Mouse (Mus musculus): ENCODE measurements around the gene Nck2. TPM values are rescaled to one million over a fixed set of nuclear protein-coding genes. Genes with fewer than 3 reads are reported as not detected.

Gene Nck2
- total RNA-seq, 2 experiments from 2014 or later, result 20.2 to 26.8 TPM

GRCm38 (mm10) chr1:43555222-43555974, 111.0 kb downstream of the Nck2 start:
- no peak for ATAC-seq (replicated peaks; ENCODE audit: low FRiP score, low TSS enrichment, poor library complexity, severe bottlenecking)

DNA sequence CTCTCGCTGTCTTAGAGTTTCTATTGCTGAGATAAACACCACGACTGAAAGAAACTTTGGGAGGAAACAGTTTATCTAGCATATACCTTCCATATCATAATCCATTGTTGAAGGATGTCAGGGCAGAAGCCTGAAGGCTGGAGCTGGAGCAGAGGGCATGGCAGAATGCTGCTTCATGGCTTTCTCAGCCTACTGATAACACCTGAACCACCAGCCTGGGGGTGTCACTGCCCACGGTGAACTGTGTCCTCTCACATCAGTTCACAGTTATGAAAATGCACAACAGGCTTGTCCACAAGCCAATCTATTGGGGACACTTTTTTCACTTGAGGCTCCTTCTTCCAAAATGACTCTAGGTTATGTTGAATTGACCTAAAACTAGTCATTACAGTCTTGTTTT, 114.0 kb downstream of the Nck2 start:
- ATAC-seq (replicated peaks; ENCODE audit: low FRiP score, low TSS enrichment, poor library complexity, severe bottlenecking), result 0 out of 2 replicates have a peak, but pooled peaks have one; percentile 23

DNA sequence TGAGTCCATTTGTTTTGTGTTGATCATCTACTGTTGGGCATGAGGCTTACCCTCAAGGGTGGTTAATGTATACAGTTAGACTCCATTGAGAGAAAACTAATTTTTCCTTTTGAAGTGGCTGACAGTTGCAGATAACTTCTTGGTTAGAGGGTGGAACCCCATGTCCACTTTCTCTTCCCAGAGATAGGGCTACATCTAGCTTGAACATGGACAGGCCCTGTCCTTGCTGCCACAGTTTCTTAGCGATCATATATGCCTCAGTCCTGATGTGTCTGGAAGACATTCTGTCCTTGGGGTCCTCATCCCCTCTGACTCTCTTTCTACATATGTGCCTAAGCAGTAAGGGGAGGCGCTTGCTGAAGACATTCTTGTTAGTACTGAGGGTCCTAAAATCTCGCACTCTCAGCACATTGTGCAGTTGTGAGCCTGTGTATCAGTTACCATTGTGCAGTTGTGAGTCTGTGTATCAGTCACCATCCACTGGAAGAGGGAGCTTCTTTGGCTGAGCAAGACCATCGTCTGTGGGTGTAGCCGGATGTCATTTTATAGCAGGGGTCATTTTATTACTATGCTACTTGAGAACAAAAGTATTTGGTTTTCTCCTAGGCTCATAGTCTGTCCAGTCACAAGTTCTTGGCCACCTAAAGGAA, 114.8 kb downstream of the Nck2 start:
- peak; percentile 58 for ATAC-seq (replicated peaks; ENCODE audit: low FRiP score, low TSS enrichment, poor library complexity, severe bottlenecking)

- ATAC-seq (replicated peaks; ENCODE audit: low FRiP score, low TSS enrichment, poor library complexity, severe bottlenecking), result peak; percentile 39
These were observed 116.7 kb downstream of the Nck2 start for GRCm38 (mm10) chr1:43561085-43561484.

DNA sequence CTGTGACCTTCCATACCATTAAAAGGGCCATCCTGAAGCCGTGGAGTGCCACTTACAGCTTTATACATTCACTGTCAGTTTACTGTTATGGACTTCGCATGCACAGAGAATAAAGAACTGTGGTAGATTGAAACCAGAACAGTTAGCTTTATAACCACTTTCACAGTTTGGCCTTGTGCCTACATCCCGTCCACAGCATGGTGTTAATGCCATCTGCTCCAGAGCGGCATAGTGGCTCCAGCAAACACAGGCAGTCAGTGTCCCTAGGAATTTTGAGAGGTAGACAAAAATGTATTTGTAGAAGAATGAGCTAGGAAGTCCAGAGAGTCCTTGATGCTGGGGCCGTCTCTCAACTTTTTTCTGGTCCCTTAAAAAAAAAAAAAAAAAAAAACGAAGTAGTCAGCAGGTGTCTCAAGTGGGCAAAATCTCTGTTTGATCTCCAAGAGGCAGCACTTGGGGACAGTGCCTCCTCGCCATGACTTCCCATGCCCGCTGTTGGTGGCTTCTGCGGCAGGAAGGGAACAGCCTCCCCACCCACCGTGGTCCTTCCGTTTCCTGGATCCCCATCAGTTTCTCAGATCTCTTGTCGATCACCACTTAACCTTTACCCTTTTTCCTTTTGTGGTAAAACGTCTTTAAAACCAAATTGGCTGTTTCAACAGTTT, 117.8 kb downstream of the Nck2 start:
- no peak for ATAC-seq (replicated peaks; ENCODE audit: low FRiP score, low TSS enrichment, poor library complexity, severe bottlenecking)

DNA sequence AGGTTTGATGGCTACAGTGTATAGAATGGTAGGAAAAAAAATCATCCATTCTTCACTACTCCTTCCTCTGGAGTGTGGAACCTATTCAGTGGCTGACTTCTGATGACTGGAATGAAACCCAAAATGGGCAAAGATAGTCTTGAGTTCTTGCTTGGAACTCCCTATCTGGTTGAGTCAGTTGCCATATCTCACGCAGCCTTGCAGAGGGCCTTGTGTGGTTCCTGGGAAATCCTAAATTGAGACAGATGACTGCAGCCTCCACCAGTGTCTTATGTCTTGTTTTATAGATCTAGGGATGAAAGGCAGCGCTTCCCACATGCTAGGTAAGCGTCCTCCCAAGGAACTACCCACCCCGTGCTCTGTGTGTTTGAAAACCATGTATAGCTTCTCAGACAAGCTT, 120.9 kb downstream of the Nck2 start:
- no peak for ATAC-seq (replicated peaks; ENCODE audit: low FRiP score, low TSS enrichment, poor library complexity, severe bottlenecking)

- no peak for ATAC-seq (replicated peaks; ENCODE audit: low FRiP score, low TSS enrichment, poor library complexity, severe bottlenecking)
These were observed 122.4 kb downstream of the Nck2 start for GRCm38 (mm10) chr1:43566677-43567377.

DNA sequence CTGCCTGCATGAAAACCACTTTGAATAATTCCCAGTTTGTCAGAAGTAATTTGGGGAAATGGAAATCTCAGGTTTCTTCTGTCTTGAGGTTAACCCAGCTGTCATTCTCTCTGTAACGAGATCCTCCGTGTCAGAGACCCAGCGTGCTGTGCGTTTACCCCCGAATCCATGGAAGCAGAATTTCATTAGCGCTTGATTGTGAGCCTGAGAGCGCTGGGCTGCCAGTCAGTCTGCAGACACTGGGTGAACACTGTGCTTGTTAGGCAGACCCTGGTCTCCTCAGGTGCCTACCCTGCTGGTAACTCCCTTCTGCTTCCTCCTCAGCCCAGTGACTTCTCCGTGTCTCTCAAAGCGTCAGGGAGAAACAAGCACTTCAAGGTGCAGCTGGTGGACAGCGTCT, 124.4 kb downstream of the Nck2 start:
- ATAC-seq (replicated peaks; ENCODE audit: low FRiP score, low TSS enrichment, poor library complexity, severe bottlenecking), result no peak

DNA sequence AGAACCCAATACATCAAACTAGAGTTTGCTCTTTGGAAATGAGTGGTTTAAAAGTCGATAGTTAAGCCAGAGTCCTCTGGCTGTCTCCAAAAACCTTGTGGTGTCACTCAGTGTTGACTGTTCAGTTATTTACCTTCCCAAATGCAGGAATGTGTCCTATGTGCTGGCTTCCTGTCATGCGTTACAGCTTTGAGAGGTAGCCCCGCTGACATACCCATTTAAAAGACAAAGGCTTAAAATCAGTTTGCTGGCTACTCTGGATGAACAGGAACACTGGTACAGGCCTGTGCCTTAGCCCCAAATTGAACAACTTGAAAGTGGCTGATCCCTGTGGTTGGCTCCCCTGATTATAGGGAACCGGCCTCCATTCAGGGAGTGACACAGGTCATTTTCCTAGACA, 126.7 kb downstream of the Nck2 start:
- ATAC-seq (replicated peaks; ENCODE audit: low FRiP score, low TSS enrichment, poor library complexity, severe bottlenecking), result no peak

- ATAC-seq (replicated peaks; ENCODE audit: low FRiP score, low TSS enrichment, poor library complexity, severe bottlenecking), result no peak
These were observed 130.5 kb downstream of the Nck2 start for GRCm38 (mm10) chr1:43574793-43575304.

DNA sequence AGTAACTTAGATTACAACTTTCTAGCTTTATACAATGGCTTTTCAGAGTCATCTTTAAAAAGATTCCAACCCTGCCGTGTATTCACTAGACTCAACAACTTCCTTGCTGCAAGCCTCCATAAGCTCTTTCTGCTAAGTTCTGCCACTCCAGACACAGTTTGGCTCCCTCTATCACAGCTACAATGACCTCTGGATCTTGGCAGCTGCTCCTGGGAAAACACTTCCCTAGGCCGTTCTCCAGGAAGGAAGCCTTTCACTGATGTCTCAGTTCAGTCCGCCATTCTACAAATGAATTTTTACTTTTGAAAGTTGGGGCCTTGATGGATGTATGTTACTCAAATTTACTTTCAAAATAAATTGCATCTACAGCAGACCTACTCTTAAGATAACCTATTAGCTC, 133.0 kb downstream of the Nck2 start:
- no peak for ATAC-seq (replicated peaks; ENCODE audit: low FRiP score, low TSS enrichment, poor library complexity, severe bottlenecking)

DNA sequence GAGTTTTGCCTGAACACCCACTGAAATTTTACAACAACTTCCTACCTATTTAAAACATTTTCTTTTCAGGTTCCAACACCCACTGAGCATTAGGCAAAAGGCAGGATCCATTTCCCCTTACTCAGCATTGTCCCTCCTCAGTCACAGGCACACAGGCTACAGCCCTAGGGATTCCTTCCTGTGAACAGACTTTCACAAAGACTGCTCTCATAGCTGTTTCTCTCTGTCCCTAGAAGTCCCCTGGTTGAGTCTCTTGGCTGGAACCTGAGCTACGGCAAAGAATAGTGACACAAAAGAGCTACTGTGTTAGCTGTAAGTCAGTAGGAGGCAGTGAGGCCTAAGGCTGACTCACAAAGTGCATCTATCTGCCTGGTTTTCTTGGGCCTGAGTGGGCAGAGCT, 139.2 kb downstream of the Nck2 start:
- ATAC-seq (replicated peaks; ENCODE audit: low FRiP score, low TSS enrichment, poor library complexity, severe bottlenecking), result no peak

- ATAC-seq (replicated peaks; ENCODE audit: low FRiP score, low TSS enrichment, poor library complexity, severe bottlenecking), result no peak
These were observed 144.6 kb downstream of the Nck2 start for GRCm38 (mm10) chr1:43589001-43589400.

DNA sequence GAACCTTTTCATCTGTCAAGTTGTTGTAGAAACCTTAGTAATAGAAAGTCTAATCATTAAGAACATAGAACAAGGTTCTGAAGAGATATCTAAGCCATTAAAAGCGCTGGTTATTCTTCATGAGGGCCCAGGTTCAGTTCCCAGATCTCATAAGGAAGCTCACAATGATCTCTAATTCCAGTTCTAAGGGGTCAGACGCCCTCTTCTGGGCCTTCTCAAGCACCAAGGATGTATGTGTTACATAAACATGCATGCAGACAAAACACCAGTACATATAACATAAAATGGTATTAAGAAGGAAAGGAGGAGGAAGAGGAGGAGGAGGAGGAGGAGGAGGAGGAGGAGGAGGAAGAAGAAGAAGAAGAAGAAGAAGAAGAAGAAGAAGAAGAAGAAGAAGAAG, 145.5 kb downstream of the Nck2 start:
- no peak for ATAC-seq (replicated peaks; ENCODE audit: low FRiP score, low TSS enrichment, poor library complexity, severe bottlenecking)

DNA sequence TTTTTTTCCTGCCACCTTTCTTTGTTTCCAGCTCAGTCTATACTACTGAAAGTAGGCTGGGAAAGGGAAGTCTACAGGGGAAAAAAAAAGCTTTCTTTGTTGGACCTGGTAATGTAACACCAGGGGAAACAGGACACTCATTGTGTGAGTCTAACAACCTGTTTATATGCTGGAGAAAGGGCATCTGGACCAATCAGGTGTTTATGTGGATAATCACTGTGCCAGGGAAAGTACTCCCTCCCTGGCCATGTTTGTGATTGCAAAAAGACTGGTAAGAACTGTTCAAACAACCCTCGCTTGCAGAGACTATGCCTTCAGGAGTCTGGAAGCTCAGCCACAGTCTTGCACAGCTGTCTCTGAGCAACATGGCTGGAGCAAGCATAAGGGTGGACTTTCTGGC, 146.3 kb downstream of the Nck2 start:
- no peak for ATAC-seq (replicated peaks; ENCODE audit: low FRiP score, low TSS enrichment, poor library complexity, severe bottlenecking)

DNA sequence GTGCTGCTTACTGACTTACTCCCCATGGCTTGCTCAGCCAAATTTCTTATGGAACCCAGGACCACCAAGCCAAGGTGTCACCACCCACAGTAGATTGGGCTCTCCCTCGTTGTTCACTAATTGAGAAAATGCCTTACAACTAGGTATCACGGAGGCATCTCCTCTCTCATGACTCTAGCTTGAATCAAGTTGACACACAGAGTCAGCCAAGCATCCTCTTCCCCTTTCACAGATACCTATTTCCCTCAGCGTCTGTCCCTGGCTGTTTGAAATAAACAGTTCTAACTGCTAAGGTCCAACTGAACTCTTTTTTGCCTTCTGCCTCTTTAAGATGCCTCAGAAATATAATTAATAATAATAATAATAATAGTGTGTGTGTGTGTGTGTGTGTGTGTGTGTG, 148.7 kb downstream of the Nck2 start:
- ATAC-seq (replicated peaks; ENCODE audit: low FRiP score, low TSS enrichment, poor library complexity, severe bottlenecking), result no peak

- ATAC-seq (replicated peaks; ENCODE audit: low FRiP score, low TSS enrichment, poor library complexity, severe bottlenecking), result peak; percentile 90
These were observed 150.4 kb downstream of the Nck2 start for GRCm38 (mm10) chr1:43594738-43595137.

GRCm38 (mm10) chr1:43597731-43598130, 153.4 kb downstream of the Nck2 start:
- no peak for ATAC-seq (replicated peaks; ENCODE audit: low FRiP score, low TSS enrichment, poor library complexity, severe bottlenecking)

- peak; percentile 39; the same call in 1 of the 2 replicates for ATAC-seq (replicated peaks; ENCODE audit: low FRiP score, low TSS enrichment, poor library complexity, severe bottlenecking)
These were observed 155.1 kb downstream of the Nck2 start for GRCm38 (mm10) chr1:43599483-43599882.

DNA sequence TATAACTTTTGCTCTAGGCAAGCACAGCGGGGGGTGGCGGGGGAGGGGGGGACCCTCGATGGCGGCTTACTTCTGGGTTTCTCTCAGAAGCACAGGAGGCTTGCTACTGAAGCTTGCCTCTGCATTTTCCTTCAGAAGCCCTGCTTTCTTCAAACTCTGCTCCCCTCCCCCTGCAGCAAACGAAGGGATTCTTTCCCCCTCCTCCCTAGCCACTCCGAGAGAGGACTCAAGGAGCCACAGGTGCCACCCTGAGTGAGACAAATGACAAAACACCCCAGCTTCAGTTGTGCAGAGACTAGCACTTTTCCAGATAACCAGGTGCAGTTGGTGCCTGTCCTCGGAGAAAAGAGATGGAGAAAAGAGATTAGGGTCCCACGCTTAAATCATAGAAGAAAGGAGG, 156.7 kb downstream of the Nck2 start:
- no peak for ATAC-seq (replicated peaks; ENCODE audit: low FRiP score, low TSS enrichment, poor library complexity, severe bottlenecking)
